31 mouse cellular contexts compared by ENCODE assay signal in genomic region chr17:84598928-84599327, GRCm38 (mm10). TPM values are rescaled to one million over a fixed set of nuclear protein-coding genes. Genes with fewer than 3 reads are reported as not detected.
DNase-seq lines count a peak whose midpoint lies in the region; ATAC-seq and TF ChIP-seq lines count a peak whose summit lies in the region.
"Had no signal": no experiment of that assay in that cellular context is flagged by ENCODE, and none has a peak within 500 bp of the region (broad histone marks: within the 10 kb centered on the region; RNA-seq: fewer than 3 reads in every experiment).

No protein-coding gene starts in this region.

- no peak for TF ChIP-seq CTCF in heart, adult 2 months (IDR thresholded peaks at IDR 0.05)
- no peak for TF ChIP-seq CTCF in embryonic fibroblast, embryonic 13.5 days (IDR thresholded peaks at IDR 0.05; ENCODE audit: borderline replicate concordance, insufficient read depth, low read length)

- peaks cover 3% of the 10 kb centered on the region; the same call in 1 of the 2 replicates for H3K4me1 ChIP-seq in heart, adult 2 months (ENCODE audit: control insufficient read depth, insufficient read depth, low read length)
- H3K4me1 ChIP-seq in embryonic facial prominence, embryonic 11.5 days (ENCODE audit: control insufficient read depth, insufficient read depth, low read length): no peaks in the 10 kb centered on the region; the same call in 1 of the 2 replicates
- no peaks in the 10 kb centered on the region; the same call in 1 of the 2 replicates for H3K4me1 ChIP-seq in embryonic fibroblast, embryonic 13.5 days (ENCODE audit: control insufficient read depth, insufficient read depth, low read length)
- peaks cover 32% of the 10 kb centered on the region for H3K4me1 ChIP-seq in limb, embryonic 14.5 days (ENCODE audit: control insufficient read depth, insufficient read depth, low read length)
- H3K4me1 ChIP-seq: neural tube, embryonic 15.5 days had no signal

- ATAC-seq in embryonic facial prominence, embryonic 11.5 days (replicated peaks; ENCODE audit: insufficient number of reproducible peaks, low FRiP score, low TSS enrichment, low read depth): no peak
- ATAC-seq in limb, embryonic 14.5 days (ENCODE audit: low FRiP score, low read depth): peak; percentile 51; the same call in 1 of the 2 replicates
- ATAC-seq: forebrain, embryonic 13.5 days; hindbrain, embryonic 16.5 days; midbrain, embryonic 15.5 days had no signal

- no peak overlapping the region for H3K4me2 ChIP-seq in embryonic facial prominence, embryonic 11.5 days (ENCODE audit: low read depth, low read length)
- no peak overlapping the region for H3K4me2 ChIP-seq in limb, embryonic 14.5 days (replicated peaks; ENCODE audit: low read depth, low read length, severe bottlenecking)
- H3K4me2 ChIP-seq: forebrain, embryonic 13.5 days; kidney, embryonic 15.5 days; midbrain, embryonic 15.5 days; neural tube, embryonic 15.5 days had no signal

- H3K4me3 ChIP-seq in heart, adult 2 months: no peak overlapping the region
- no peak overlapping the region for H3K4me3 ChIP-seq in embryonic facial prominence, embryonic 11.5 days (ENCODE audit: low read depth, low read length)
- H3K4me3 ChIP-seq in embryonic fibroblast, embryonic 13.5 days (ENCODE audit: insufficient read depth, low read length): no peak overlapping the region
- no peak overlapping the region for H3K4me3 ChIP-seq in limb, embryonic 14.5 days (replicated peaks; ENCODE audit: low read length)
- H3K4me3 ChIP-seq: forebrain, embryonic 13.5 days; kidney, embryonic 15.5 days; midbrain, embryonic 15.5 days; neural tube, embryonic 15.5 days had no signal

- no peaks in the 10 kb centered on the region for H3K27me3 ChIP-seq in heart, adult 2 months (ENCODE audit: control insufficient read depth, insufficient read depth, low read length)
- no peaks in the 10 kb centered on the region for H3K27me3 ChIP-seq in embryonic facial prominence, embryonic 11.5 days (ENCODE audit: control insufficient read depth, insufficient read depth, low read length)
- no peaks in the 10 kb centered on the region for H3K27me3 ChIP-seq in limb, embryonic 14.5 days (ENCODE audit: control insufficient read depth, insufficient read depth, low read length)
- H3K27me3 ChIP-seq: forebrain, embryonic 13.5 days; kidney, embryonic 15.5 days; midbrain, embryonic 15.5 days; neural tube, embryonic 15.5 days had no signal

- no peaks in the 10 kb centered on the region for H3K9me3 ChIP-seq in embryonic facial prominence, embryonic 11.5 days (replicated peaks; ENCODE audit: control insufficient read depth, low read length)
- no peaks in the 10 kb centered on the region for H3K9me3 ChIP-seq in limb, embryonic 14.5 days (ENCODE audit: control insufficient read depth, low read length)
- H3K9me3 ChIP-seq: forebrain, embryonic 13.5 days; kidney, embryonic 15.5 days; midbrain, embryonic 15.5 days; neural tube, embryonic 15.5 days had no signal

- no peak overlapping the region for H3K27ac ChIP-seq in heart, adult 2 months
- H3K27ac ChIP-seq in embryonic facial prominence, embryonic 11.5 days (replicated peaks; ENCODE audit: low read depth, low read length): no peak overlapping the region
- peak overlapping the region; percentile 79; the same call in 1 of the 2 replicates for H3K27ac ChIP-seq in embryonic fibroblast, embryonic 13.5 days (ENCODE audit: insufficient read depth, low read length)
- H3K27ac ChIP-seq in limb, embryonic 14.5 days (replicated peaks; ENCODE audit: low read depth, low read length): peak overlapping the region; percentile 44; the same call in 1 of the 2 replicates
- H3K27ac ChIP-seq: forebrain, embryonic 13.5 days; liver, embryonic 14.5 days; midbrain, embryonic 15.5 days; neural tube, embryonic 15.5 days had no signal

- WGBS in heart, adult 2 months: 95% methylated on average over 7 of the region's 7 CpGs
- WGBS in embryonic facial prominence, embryonic 11.5 days: 59% methylated on average over 7 of the region's 7 CpGs
- 37% methylated on average over 7 of the region's 7 CpGs for WGBS in limb, embryonic 14.5 days

- H3K79me2 ChIP-seq in heart, adult 2 months (replicated peaks; ENCODE audit: control insufficient read depth, insufficient read depth, low read length): no peaks in the 10 kb centered on the region

- no peak for TF ChIP-seq POLR2A in heart, adult 2 months (IDR thresholded peaks at IDR 0.05; ENCODE audit: insufficient read depth, low read depth, low read length)
- TF ChIP-seq POLR2A in embryonic fibroblast, embryonic 13.5 days (IDR thresholded peaks at IDR 0.05; ENCODE audit: low read depth, low read length): no peak
- no peak for TF ChIP-seq POLR2A in limb, embryonic 14.5 days (IDR thresholded peaks at IDR 0.05; ENCODE audit: borderline replicate concordance, extremely low read depth, insufficient read depth, insufficient read length)

- H3K36me3 ChIP-seq in heart, adult 2 months (ENCODE audit: control insufficient read depth, insufficient read depth, low read length): peaks cover 6% of the 10 kb centered on the region
- H3K36me3 ChIP-seq in embryonic facial prominence, embryonic 11.5 days (replicated peaks; ENCODE audit: control insufficient read depth, insufficient read depth, low read depth, low read length): no peaks in the 10 kb centered on the region; the same call in 1 of the 2 replicates
- H3K36me3 ChIP-seq in limb, embryonic 14.5 days (ENCODE audit: control insufficient read depth, insufficient read depth, low read length): peaks cover 36% of the 10 kb centered on the region
- H3K36me3 ChIP-seq: midbrain, embryonic 15.5 days; neural tube, embryonic 15.5 days had no signal

- H3K9ac ChIP-seq in heart, adult 2 months (ENCODE audit: low read depth, low read length): no peak overlapping the region
- H3K9ac ChIP-seq in embryonic facial prominence, embryonic 11.5 days (replicated peaks; ENCODE audit: low read length): no peak overlapping the region
- H3K9ac ChIP-seq in limb, embryonic 14.5 days (ENCODE audit: low read depth, low read length, severe bottlenecking): no peak overlapping the region
- H3K9ac ChIP-seq: forebrain, embryonic 13.5 days; kidney, embryonic 15.5 days; liver, embryonic 14.5 days; midbrain, embryonic 15.5 days; neural tube, embryonic 15.5 days had no signal

- no peak for TF ChIP-seq EP300 in heart, adult 2 months (IDR thresholded peaks at IDR 0.05; ENCODE audit: insufficient read depth, low read depth, low read length)

- intact Hi-C loops in heart, adult 2 months (cut with DNase I): no loop called here

- peak; percentile 52 for DNase-seq in heart, adult 11 months
- no peak for DNase-seq in heart, adult 2 months
- peak; percentile 60 for DNase-seq in embryonic facial prominence, embryonic 11.5 days (ENCODE audit: low spot score)
- DNase-seq in limb, embryonic 14.5 days (ENCODE audit: low spot score): no peak
- DNase-seq in right cerebral cortex, adult 18-20 months: no peak
- no peak for DNase-seq in urinary bladder, postnatal 14 days (ENCODE audit: low spot score)
- DNase-seq in lung, postnatal 4 days: no peak
- DNase-seq: adrenal gland, postnatal 14 days; cerebellum, adult 18-20 months; cerebellum, postnatal 10 days; gastrocnemius, postnatal 36 days; heart, postnatal 14 days; kidney, adult 18-20 months; kidney, postnatal 36 days; layer of hippocampus, postnatal 36 days; liver; lung, adult 2 months; lung, postnatal 10 days; retina, postnatal 1 day; right cerebral cortex, postnatal 25 days; spleen, adult 18-20 months; thymus, adult 2 months; thymus, postnatal 4 days had no signal

RNA-seq across cellular contexts. Expression of gene Dync2li1, which starts 27.4 kb away (rescaled TPM):
- total RNA-seq in heart, adult 2 months (2021): 1 to 10 TPM; 2.7 to 3.5 TPM
- polyA plus RNA-seq in heart, adult 2 months (2012; rRNA removed): 2.9 and 3.2 TPM in 2 replicates
- polyA plus RNA-seq in embryonic facial prominence, embryonic 11.5 days (2014; fragmentation: Nextera tagmentation; extraction: Ambion mirVana): 46.2 and 48.0 TPM in 2 replicates
- polyA plus RNA-seq in embryonic fibroblast, embryonic 13.5 days (2011; ENCODE audit: insufficient read length, low read depth, missing spikeins): 18.9 and 21.4 TPM in 2 replicates
- 17.2 and 21.0 TPM in 2 replicates for polyA plus RNA-seq in limb, embryonic 14.5 days (2012; rRNA removed)
- polyA plus RNA-seq in limb, embryonic 14.5 days (2014; fragmentation: Nextera tagmentation; extraction: Ambion mirVana): 29.9 and 33.0 TPM in 2 replicates
- total RNA-seq: MEL had no signal

Comparison
In these comparisons a context has a peak if more than half of its experiments do, and no peak if none do; other contexts are left out.
1. DNase-seq: peak in heart, adult 11 months (single experiment) and embryonic facial prominence, embryonic 11.5 days (single experiment); none in heart, adult 2 months (0 of 2), limb, embryonic 14.5 days (single experiment), right cerebral cortex, adult 18-20 months (single experiment), urinary bladder, postnatal 14 days (single experiment) and lung, postnatal 4 days (0 of 2).
2. H3K27ac ChIP-seq: peak in embryonic fibroblast, embryonic 13.5 days (single experiment) and limb, embryonic 14.5 days (single experiment); none in heart, adult 2 months (single experiment) and embryonic facial prominence, embryonic 11.5 days (single experiment).